Mouse (Mus musculus): ENCODE results near the gene Plg.

DNA sequence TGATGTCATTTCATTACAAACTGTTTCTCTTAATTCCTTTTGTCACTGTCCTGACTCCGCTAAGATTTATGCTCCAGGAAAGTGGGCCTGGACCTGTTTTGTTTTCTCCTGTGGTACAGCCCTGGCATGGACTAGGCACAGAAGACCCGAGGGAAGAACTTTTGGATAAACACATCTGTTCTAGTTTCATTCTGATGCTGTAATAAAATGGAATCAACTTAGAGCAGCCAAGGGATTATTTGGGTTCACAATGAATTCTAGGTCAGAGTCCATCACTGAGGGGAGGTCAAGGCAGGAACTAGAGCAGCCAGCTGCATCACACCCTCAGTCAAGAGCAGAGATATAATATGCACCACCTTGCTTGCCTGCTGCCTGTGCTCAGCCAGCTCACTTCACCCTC is 9.4 kb downstream of the Plg start:
- no peak for TF ChIP-seq POLR2A (IDR thresholded peaks at IDR 0.05; ENCODE audit: borderline replicate concordance, low read depth, low read length)
- TF ChIP-seq CTCF (IDR thresholded peaks at IDR 0.05; ENCODE audit: low read depth, low read length), result no peak

Data from bone marrow macrophage, adult 2 months (primary cell).